Mouse (Mus musculus) c-Kit-negative CD71-positive TER-119-positive erythroid progenitor cells, embryonic 14.5 days (primary cell): Measurements from ENCODE around the gene Klhl9.
A peak's percentile ranks its signal among the peaks of the same experiment; 100 is the strongest.
"Not testable (repeated sequence)": the region's sequence is repeated elsewhere in the genome, so short reads cannot be mapped to it uniquely, and the experiment has no call there.

Source experiments
- DNase-seq: peaks from one replicate; pipeline ENCODE4 v3.0.0-alpha.2; 2013; ENCODE audit warnings: low read depth, low spot score

The Klhl9 gene

GRCm38 (mm10) chr4:88721791-88722721 is at the start of gene Klhl9, which contains the start of gene Gm26566:
Klhl9 (minus strand) TSS chr4:88722465.
Gm26566 (plus strand) TSS chr4:88721805.
- peak; percentile 66 for DNase-seq

- DNase-seq: not testable (repeated sequence)
Measured at GRCm38 (mm10) chr4:88763384-88764018, 41.2 kb upstream of the Klhl9 start.

- not testable (repeated sequence) for DNase-seq
Measured at GRCm38 (mm10) chr4:88762341-88762740, 40.1 kb upstream of the Klhl9 start.

- DNase-seq: not testable (repeated sequence)
Measured at GRCm38 (mm10) chr4:88761776-88762175, 39.5 kb upstream of the Klhl9 start.

- not testable (repeated sequence) for DNase-seq
Measured at GRCm38 (mm10) chr4:88760431-88760830, 38.2 kb upstream of the Klhl9 start.

GRCm38 (mm10) chr4:88759610-88760268 is 37.5 kb upstream of the Klhl9 start, which contains the start of gene Gm13283:
Gm13283 (plus strand) TSS chr4:88760119.
- DNase-seq: not testable (repeated sequence)

GRCm38 (mm10) chr4:88758751-88759150 is 36.5 kb upstream of the Klhl9 start:
- not testable (repeated sequence) for DNase-seq

- DNase-seq: not testable (repeated sequence)
Measured at GRCm38 (mm10) chr4:88757628-88758031, 35.4 kb upstream of the Klhl9 start.

- not testable (repeated sequence) for DNase-seq
Measured at GRCm38 (mm10) chr4:88756581-88757513, 34.6 kb upstream of the Klhl9 start.

GRCm38 (mm10) chr4:88754818-88755340 is 32.6 kb upstream of the Klhl9 start, which contains the start of gene Gm13271:
Gm13271 (plus strand) TSS chr4:88754868.
- DNase-seq: not testable (repeated sequence)

- no peak for DNase-seq
Measured at GRCm38 (mm10) chr4:88749926-88750325, 27.7 kb upstream of the Klhl9 start.

- DNase-seq: no peak
Measured at GRCm38 (mm10) chr4:88744207-88744606, 21.9 kb upstream of the Klhl9 start.

GRCm38 (mm10) chr4:88742771-88743371 is 20.6 kb upstream of the Klhl9 start:
- DNase-seq: no peak

GRCm38 (mm10) chr4:88741426-88741825 is 19.2 kb upstream of the Klhl9 start:
- DNase-seq: no peak

GRCm38 (mm10) chr4:88739036-88739435 is 16.8 kb upstream of the Klhl9 start:
- DNase-seq: no peak

- no peak for DNase-seq
Measured at GRCm38 (mm10) chr4:88738480-88738879, 16.2 kb upstream of the Klhl9 start.

GRCm38 (mm10) chr4:88727324-88727723 is 5.1 kb upstream of the Klhl9 start:
- no peak for DNase-seq

- DNase-seq: no peak
Measured at GRCm38 (mm10) chr4:88726727-88727126, 4.5 kb upstream of the Klhl9 start.

GRCm38 (mm10) chr4:88723497-88724090 is 1.3 kb upstream of the Klhl9 start:
- no peak for DNase-seq

- DNase-seq: no peak
Measured at GRCm38 (mm10) chr4:88718715-88719114, 3.5 kb downstream of the Klhl9 start.
